In genomic region chr7:64021241-64022108, GRCm38 (mm10) we compare ENCODE assay signal across 11 mouse cellular contexts.
DNase-seq lines count a peak whose midpoint lies in the region; ATAC-seq and TF ChIP-seq lines count a peak whose summit lies in the region.
"Had no signal": no experiment of that assay in that cellular context is flagged by ENCODE, and none has a peak within 500 bp of the region (broad histone marks: within the 10 kb centered on the region; RNA-seq: fewer than 3 reads in every experiment).

No protein-coding gene starts in this region.

- no peak overlapping the region for H3K9ac ChIP-seq in intestine, embryonic 14.5 days (ENCODE audit: low read length)
- H3K9ac ChIP-seq: embryonic facial prominence, embryonic 13.5 days; liver, embryonic 13.5 days had no signal

- H3K27ac ChIP-seq in gastrocnemius, adult 2 months: peak overlapping the region; percentile 16; the same call in 1 of the 2 replicates
- 0 out of 2 replicates have a peak overlapping the region, but pooled peaks have one; percentile 5 for H3K27ac ChIP-seq in intestine, embryonic 14.5 days (ENCODE audit: low read depth)
- H3K27ac ChIP-seq: embryonic facial prominence, embryonic 13.5 days had no signal

- H3K4me1 ChIP-seq in intestine, embryonic 14.5 days (replicated peaks; ENCODE audit: control insufficient read depth, insufficient read depth, low read length): no peaks in the 10 kb centered on the region

- H3ac ChIP-seq in myocyte (ENCODE audit: control insufficient read depth, insufficient read length): no peak overlapping the region

- no peak overlapping the region for H3K4me2 ChIP-seq in intestine, embryonic 14.5 days (ENCODE audit: low read length)
- H3K4me2 ChIP-seq in myocyte (ENCODE audit: low read depth): peak overlapping the region; percentile 61
- H3K4me2 ChIP-seq: embryonic facial prominence, embryonic 13.5 days; liver, embryonic 13.5 days had no signal

- DNase-seq in gastrocnemius, adult 2 months: peak; percentile 53
- no peak for DNase-seq in gastrocnemius, postnatal 36 days
- DNase-seq in ES-CJ7 (ENCODE audit: low read depth, low spot score) (peak; percentile 50), adipocyte (ENCODE audit: low spot score) (no peak)
- DNase-seq in cerebellum, postnatal 36 days: peak; percentile 58 to 59
- no peak for DNase-seq in intestine, embryonic 14.5 days (ENCODE audit: low spot score)
- DNase-seq: liver, embryonic 13.5 days had no signal

- no peak overlapping the region for H3K4me3 ChIP-seq in gastrocnemius, adult 2 months
- no peak overlapping the region for H3K4me3 ChIP-seq in intestine, embryonic 14.5 days (ENCODE audit: low read depth, low read length)
- H3K4me3 ChIP-seq in myocyte: no peak overlapping the region
- H3K4me3 ChIP-seq: embryonic facial prominence, embryonic 13.5 days; liver, embryonic 13.5 days had no signal

- no peaks in the 10 kb centered on the region for H3K27me3 ChIP-seq in intestine, embryonic 14.5 days (replicated peaks; ENCODE audit: control insufficient read depth, insufficient read depth, low read length)
- no peaks in the 10 kb centered on the region for H3K27me3 ChIP-seq in myocyte (ENCODE audit: control insufficient read depth, insufficient read depth, insufficient read length)
- H3K27me3 ChIP-seq: CH12.LX; embryonic facial prominence, embryonic 13.5 days; liver, embryonic 13.5 days had no signal

- WGBS in intestine, embryonic 14.5 days: 60% methylated on average over 9 of the region's 9 CpGs

- TF ChIP-seq CTCF in gastrocnemius, adult 2 months (IDR thresholded peaks at IDR 0.05): no peak

- no peaks in the 10 kb centered on the region for H3K79me2 ChIP-seq in myocyte (ENCODE audit: control insufficient read depth, insufficient read depth)

- H3K9me3 ChIP-seq in intestine, embryonic 14.5 days (ENCODE audit: control insufficient read depth, low read length): no peaks in the 10 kb centered on the region
- H3K9me3 ChIP-seq: embryonic facial prominence, embryonic 13.5 days; liver, embryonic 13.5 days had no signal

- no peak for TF ChIP-seq POLR2A in myocyte (IDR thresholded peaks at IDR 0.05; ENCODE audit: insufficient read length, low read depth)

- peak; percentile 21; the same call in 1 of the 2 replicates for ATAC-seq in intestine, embryonic 14.5 days (replicated peaks; ENCODE audit: low FRiP score, low TSS enrichment, low read depth)
- no peak for ATAC-seq in inflammation-experienced regulatory T-cells, adult 6 months

- intact Hi-C loops in gastrocnemius, adult 2 months (cut with DNase I): no loop called here
- intact Hi-C loops in gastrocnemius, postnatal 36 days (cut with DNase I): no loop called here

- no peaks in the 10 kb centered on the region for H3K36me3 ChIP-seq in intestine, embryonic 14.5 days (ENCODE audit: control insufficient read depth, insufficient read depth, low read length)
- H3K36me3 ChIP-seq in myocyte (ENCODE audit: control insufficient read depth, insufficient read depth): no peaks in the 10 kb centered on the region
- H3K36me3 ChIP-seq: embryonic facial prominence, embryonic 13.5 days; liver, embryonic 13.5 days had no signal

TF ChIP-seq in myocyte, 11 proteins besides CTCF, POLR2A, EP300 and RAD21:
- TF ChIP-seq E2F4 (IDR thresholded peaks at IDR 0.05; ENCODE audit: insufficient read depth) (no peak), MAX (IDR thresholded peaks at IDR 0.05; ENCODE audit: low read depth) (no peak), SRF (IDR thresholded peaks at IDR 0.05; ENCODE audit: control insufficient read depth, insufficient read length, low read depth) (no peak), MYOG (IDR thresholded peaks at IDR 0.05; ENCODE audit: control insufficient read depth in 1 of 3, insufficient read depth in 1 of 3, insufficient read length in 2 of 3, low read depth in 2 of 3) (peak in 2 of 3 experiments; percentile 24 to 77), CEBPB (IDR thresholded peaks at IDR 0.05; ENCODE audit: insufficient read depth, poor library complexity, severe bottlenecking) (no peak), TCF3 (IDR thresholded peaks at IDR 0.05; ENCODE audit: insufficient read length, low read depth) (no peak), USF1 (IDR thresholded peaks at IDR 0.05; ENCODE audit: low read depth) (no peak), REST (IDR thresholded peaks at IDR 0.05; ENCODE audit: insufficient read depth, insufficient read length) (no peak), POLR2AphosphoS2 (IDR thresholded peaks at IDR 0.05; ENCODE audit: insufficient read length, low read depth) (no peak), TCF12 (IDR thresholded peaks at IDR 0.05; ENCODE audit: insufficient read depth, poor library complexity, severe bottlenecking) (no peak), MYOD1 (IDR thresholded peaks at IDR 0.05; ENCODE audit: control insufficient read depth in 1 of 3, insufficient read length in 2 of 3, low read depth in 2 of 3) (peak in 2 of 3 experiments; percentile 56 to 71)

Comparison
In these comparisons a context has a peak if more than half of its experiments do, and no peak if none do; other contexts are left out.
1. DNase-seq: peak in gastrocnemius, adult 2 months (single experiment), ES-CJ7 (single experiment) and cerebellum, postnatal 36 days (2 of 2); none in gastrocnemius, postnatal 36 days (0 of 2), intestine, embryonic 14.5 days (single experiment) and adipocyte (single experiment).